8 mouse cellular contexts compared by ENCODE assay signal in genomic region chr11:108424889-108425591, GRCm38 (mm10). TPM values are rescaled to one million over a fixed set of nuclear protein-coding genes. Genes with fewer than 3 reads are reported as not detected.
A peak's percentile ranks its signal among the peaks of the same experiment; 100 is the strongest.
DNase-seq lines count a peak whose midpoint lies in the region; ATAC-seq and TF ChIP-seq lines count a peak whose summit lies in the region.

Gene Cep112 (plus strand): TSS chr11:108425192.

- peak within 1 kb of the TSS; percentile 2; the same call in 1 of the 2 replicates for H3K27ac ChIP-seq in heart, embryonic 12.5 days (ENCODE audit: poor library complexity, severe bottlenecking)
- H3K27ac ChIP-seq in kidney, postnatal 0 days: peak within 1 kb of the TSS; percentile 68
- no peak within 1 kb of the TSS for H3K27ac ChIP-seq in liver, embryonic 11.5 days (ENCODE audit: low read depth, low read length)
- H3K27ac ChIP-seq in stomach, embryonic 14.5 days (ENCODE audit: low read length): peak within 1 kb of the TSS; percentile 16; the same call in 1 of the 2 replicates

- peak within 1 kb of the TSS; percentile 68 for H3K4me3 ChIP-seq in heart, embryonic 12.5 days
- H3K4me3 ChIP-seq in kidney, postnatal 0 days (replicated peaks; ENCODE audit: low read depth, low read length): peak within 1 kb of the TSS; percentile 74
- peak within 1 kb of the TSS; percentile 72 for H3K4me3 ChIP-seq in liver, embryonic 11.5 days (ENCODE audit: low read depth, low read length)
- H3K4me3 ChIP-seq in stomach, embryonic 14.5 days (ENCODE audit: low read depth, low read length): peak within 1 kb of the TSS; percentile 56

- no peaks in the 10 kb centered on the region for H3K9me3 ChIP-seq in heart, embryonic 12.5 days (replicated peaks)
- no peaks in the 10 kb centered on the region for H3K9me3 ChIP-seq in kidney, postnatal 0 days (replicated peaks; ENCODE audit: low read length)
- no peaks in the 10 kb centered on the region for H3K9me3 ChIP-seq in liver, embryonic 11.5 days (ENCODE audit: control insufficient read depth, low read length)
- no peaks in the 10 kb centered on the region for H3K9me3 ChIP-seq in stomach, embryonic 14.5 days (ENCODE audit: control insufficient read depth, low read depth, low read length)

- under 1% methylated on average over 61 of the region's 61 CpGs for WGBS in heart, embryonic 12.5 days
- under 1% methylated on average over 61 of the region's 61 CpGs for WGBS in kidney, postnatal 0 days
- WGBS in liver, embryonic 11.5 days: 1% methylated on average over 61 of the region's 61 CpGs
- WGBS in stomach, embryonic 14.5 days: under 1% methylated on average over 61 of the region's 61 CpGs

- ATAC-seq in erythroid progenitor cell, adult 5-6 weeks (replicated peaks; ENCODE audit: low FRiP score, poor library complexity, severe bottlenecking): peak; percentile 61
- peak; percentile 98 for ATAC-seq in heart, embryonic 12.5 days (ENCODE audit: insufficient number of reproducible peaks, low FRiP score)
- peak; percentile 95 for ATAC-seq in kidney, postnatal 0 days (replicated peaks; ENCODE audit: low FRiP score, low read depth)
- peak; percentile 97 for ATAC-seq in liver, embryonic 11.5 days (replicated peaks; ENCODE audit: low FRiP score)
- ATAC-seq in stomach, embryonic 14.5 days (ENCODE audit: insufficient number of reproducible peaks, insufficient read depth, low FRiP score, low read depth): peak; percentile 96

- DNase-seq in CD4-positive helper T cell, adult 2 months (ENCODE audit: low read depth, low spot score): peak; percentile 95
- peak; percentile 96 for DNase-seq in brain, embryonic 18.5 days (ENCODE audit: low read depth, low spot score)
- peak; percentile 100 for DNase-seq in kidney, postnatal 0 days (ENCODE audit: low spot score)
- DNase-seq in liver, embryonic 11.5 days (ENCODE audit: low spot score): peak; percentile 89
- DNase-seq in naive thymus-derived CD4-positive, alpha-beta T cell, adult 2 months (ENCODE audit: low read depth): peak; percentile 94

- peaks cover 10% of the 10 kb centered on the region; the same call in 1 of the 2 replicates for H3K4me1 ChIP-seq in heart, embryonic 12.5 days (replicated peaks)
- H3K4me1 ChIP-seq in kidney, postnatal 0 days (replicated peaks; ENCODE audit: insufficient read depth, low read length): no peaks in the 10 kb centered on the region; the same call in 1 of the 2 replicates
- H3K4me1 ChIP-seq in liver, embryonic 11.5 days (replicated peaks; ENCODE audit: control insufficient read depth, insufficient read depth, low read length): no peaks in the 10 kb centered on the region
- H3K4me1 ChIP-seq in stomach, embryonic 14.5 days (ENCODE audit: control insufficient read depth, insufficient read depth, low read length): 0 out of 2 replicates have a peak, but pooled peaks cover 3% of the 10 kb centered on the region

- no peak for TF ChIP-seq CTCF in kidney, postnatal 0 days (IDR thresholded peaks at IDR 0.05; ENCODE audit: low read depth)

- H3K4me2 ChIP-seq in heart, embryonic 12.5 days: peak within 1 kb of the TSS; percentile 66
- peak within 1 kb of the TSS; percentile 85 for H3K4me2 ChIP-seq in kidney, postnatal 0 days (ENCODE audit: low read length)
- peak within 1 kb of the TSS; percentile 95 for H3K4me2 ChIP-seq in liver, embryonic 11.5 days
- peak within 1 kb of the TSS; percentile 49 for H3K4me2 ChIP-seq in stomach, embryonic 14.5 days (replicated peaks; ENCODE audit: low read depth, low read length)

- H3K36me3 ChIP-seq in heart, embryonic 12.5 days: no peaks in the 10 kb centered on the region
- H3K36me3 ChIP-seq in kidney, postnatal 0 days (ENCODE audit: insufficient read depth, low read length): no peaks in the 10 kb centered on the region
- no peaks in the 10 kb centered on the region for H3K36me3 ChIP-seq in liver, embryonic 11.5 days (ENCODE audit: control insufficient read depth, insufficient read depth, low read length)
- no peaks in the 10 kb centered on the region for H3K36me3 ChIP-seq in stomach, embryonic 14.5 days (ENCODE audit: control insufficient read depth, insufficient read depth, low read length)

- peaks cover 11% of the 10 kb centered on the region; the same call in 1 of the 2 replicates for H3K27me3 ChIP-seq in heart, embryonic 12.5 days (replicated peaks)
- H3K27me3 ChIP-seq in kidney, postnatal 0 days (ENCODE audit: insufficient read depth, low read length): no peaks in the 10 kb centered on the region
- peaks cover 5% of the 10 kb centered on the region for H3K27me3 ChIP-seq in liver, embryonic 11.5 days (replicated peaks; ENCODE audit: control insufficient read depth, insufficient read depth, low read length)
- no peaks in the 10 kb centered on the region for H3K27me3 ChIP-seq in stomach, embryonic 14.5 days (ENCODE audit: control insufficient read depth, insufficient read depth, low read length)

- peak within 1 kb of the TSS; percentile 74 for H3K9ac ChIP-seq in heart, embryonic 12.5 days
- peak within 1 kb of the TSS; percentile 84 for H3K9ac ChIP-seq in kidney, postnatal 0 days (ENCODE audit: low read depth, low read length)
- H3K9ac ChIP-seq in liver, embryonic 11.5 days (ENCODE audit: low read depth, low read length): peak within 1 kb of the TSS; percentile 68
- peak within 1 kb of the TSS; percentile 51 for H3K9ac ChIP-seq in stomach, embryonic 14.5 days (replicated peaks; ENCODE audit: low read depth, low read length)

RNA-seq across cellular contexts. Expression of gene Cep112, which starts in this region (rescaled TPM):
- total RNA-seq in erythroid progenitor cell, adult 5-6 weeks (2015; ENCODE audit: low replicate concordance): not detected in 2 replicates
- not detected in 2 replicates for total RNA-seq in erythroid progenitor cell, adult 5-6 weeks (2017; ENCODE audit: low replicate concordance)
- 7.9 and 8.7 TPM in 2 replicates for polyA plus RNA-seq in heart, embryonic 12.5 days (2016; fragmentation: Nextera tagmentation; extraction: Ambion mirVana)
- polyA plus RNA-seq in kidney, postnatal 0 days (2015; fragmentation: Nextera tagmentation; extraction: Ambion mirVana): 8.8 and 10.7 TPM in 2 replicates
- polyA plus RNA-seq in liver, embryonic 11.5 days (2014; fragmentation: Nextera tagmentation; extraction: Ambion mirVana): 3.9 and 5.7 TPM in 2 replicates
- 20.6 and 24.1 TPM in 2 replicates for polyA plus RNA-seq in stomach, embryonic 14.5 days (2014; fragmentation: Nextera tagmentation; extraction: Ambion mirVana)

Comparison
In these comparisons a context has a peak if more than half of its experiments do, and no peak if none do; other contexts are left out.
1. Peak in ATAC-seq in erythroid progenitor cell, adult 5-6 weeks; RNA of the gene not detected or under 1 TPM.